Mouse (Mus musculus) neural tube, embryonic 12.5 days (tissue): ENCODE measurements at regions not wholly inside any gene's neighbourhood (a gene's known extent, or its start where the extent isn't known, plus 50 kb on each side); places are given as distances from the start of the nearest gene placed in this dataset.

ENCODE experiments used
- ATAC-seq: fragments of 200-750 bp; cut with Nextera tagmentation; 2 replicates; pipeline ENCODE4 v1.8.0; 2017; ENCODE audit warnings: low read depth, mild to moderate bottlenecking, moderate TSS enrichment, moderate library complexity; ENCODE audit not compliant: low FRiP score
- H3K27ac ChIP-seq: fragments of 300-500 bp; sonication (generic); 2 replicates; pipeline ENCODE4 v1.5.1; 2016
- H3K27me3 ChIP-seq: fragments of 300-500 bp; sonication (generic); replicated peaks from 2 replicates; pipeline ENCODE4 v1.6.1; 2016; ENCODE audit warnings: mild to moderate bottlenecking
- H3K36me3 ChIP-seq: fragments of 300-500 bp; sonication (generic); 2 replicates; pipeline ENCODE4 v1.6.1; 2016; ENCODE audit warnings: mild to moderate bottlenecking
- H3K4me1 ChIP-seq: fragments of 300-500 bp; sonication (generic); 2 replicates; pipeline ENCODE4 v1.6.1; 2016
- H3K4me2 ChIP-seq: fragments of 300-500 bp; sonication (generic); replicated peaks from 2 replicates; pipeline ENCODE4 v1.6.1; 2016; ENCODE audit warnings: mild to moderate bottlenecking
- H3K4me3 ChIP-seq: fragments of 300-500 bp; sonication (generic); 2 replicates; pipeline ENCODE4 v1.5.1; 2016
- H3K9ac ChIP-seq: fragments of 300-500 bp; sonication (generic); 2 replicates; pipeline ENCODE4 v1.6.1; 2016; ENCODE audit warnings: mild to moderate bottlenecking
- H3K9me3 ChIP-seq: fragments of 300-500 bp; sonication (generic); 2 replicates; pipeline ENCODE4 v1.6.1; 2016; ENCODE audit warnings: mild to moderate bottlenecking
- WGBS: fragments of 180-500 bp; shearing (Covaris S2); methylation state at CpG from one replicate; pipeline ENCODE4 v1.1.7; 2016; 5-methylcytosine and 5-hydroxymethylcytosine counted together

DNA sequence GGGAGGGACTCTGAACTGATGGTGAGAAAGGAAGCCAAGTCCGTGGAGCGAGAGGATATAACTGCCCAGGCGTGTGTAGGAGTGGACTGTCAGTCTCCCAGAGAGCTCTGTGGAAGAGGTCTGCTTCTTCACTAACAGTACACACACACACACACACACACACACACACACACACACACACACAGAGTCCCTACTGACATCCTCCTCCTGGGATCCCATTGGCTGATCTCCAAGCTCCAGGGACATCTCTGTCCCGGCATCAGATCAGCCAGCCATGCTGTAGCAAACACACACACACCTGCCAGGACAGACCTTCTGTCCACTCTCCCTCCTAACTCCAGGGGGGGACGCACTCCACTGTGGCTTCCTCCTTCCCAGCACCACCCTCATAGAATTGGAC lies 401.5 kb downstream of the Sox9 start:
- peak overlapping the region; percentile 36 for H3K4me2 ChIP-seq
- H3K9me3 ChIP-seq, result no peaks in the 10 kb centered on the region
- no peak overlapping the region for H3K4me3 ChIP-seq
- peak overlapping the region; percentile 54; the same call in 1 of the 2 replicates for H3K27ac ChIP-seq
- ATAC-seq, result no peak
- H3K4me1 ChIP-seq, result peaks cover 91% of the 10 kb centered on the region
- H3K27me3 ChIP-seq, result no peaks in the 10 kb centered on the region
- H3K9ac ChIP-seq, result no peak overlapping the region
- no peaks in the 10 kb centered on the region for H3K36me3 ChIP-seq
- 61% methylated on average over 5 of the region's 5 CpGs for WGBS

DNA sequence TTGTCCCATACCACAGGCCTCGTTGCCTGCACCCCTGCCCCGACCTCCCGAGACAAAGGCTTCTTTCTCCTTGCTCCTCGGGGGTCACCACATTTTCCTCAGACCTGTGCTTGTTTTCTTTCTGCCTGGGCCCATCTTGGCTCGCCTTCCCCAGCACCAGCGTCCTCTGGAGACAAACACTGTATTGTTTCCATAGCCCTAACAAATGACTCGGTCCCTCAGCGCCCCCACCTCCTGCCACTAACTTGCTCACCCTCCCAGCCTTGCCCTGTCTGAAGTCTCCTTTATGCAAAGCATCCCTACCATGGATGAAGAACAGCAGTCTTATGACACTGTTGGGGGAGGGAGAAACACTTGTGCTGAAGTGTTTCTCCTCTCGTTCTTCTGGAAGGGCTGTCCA lies 402.1 kb downstream of the Sox9 start:
- H3K36me3 ChIP-seq, result no peaks in the 10 kb centered on the region
- ATAC-seq, result no peak
- H3K4me2 ChIP-seq, result peak overlapping the region; percentile 36
- H3K27ac ChIP-seq, result peak overlapping the region; percentile 54; the same call in 1 of the 2 replicates
- 5% methylated on average over 9 of the region's 9 CpGs for WGBS
- H3K27me3 ChIP-seq, result no peaks in the 10 kb centered on the region
- peaks cover 91% of the 10 kb centered on the region for H3K4me1 ChIP-seq
- no peak overlapping the region for H3K4me3 ChIP-seq
- H3K9ac ChIP-seq, result no peak overlapping the region
- no peaks in the 10 kb centered on the region for H3K9me3 ChIP-seq

DNA sequence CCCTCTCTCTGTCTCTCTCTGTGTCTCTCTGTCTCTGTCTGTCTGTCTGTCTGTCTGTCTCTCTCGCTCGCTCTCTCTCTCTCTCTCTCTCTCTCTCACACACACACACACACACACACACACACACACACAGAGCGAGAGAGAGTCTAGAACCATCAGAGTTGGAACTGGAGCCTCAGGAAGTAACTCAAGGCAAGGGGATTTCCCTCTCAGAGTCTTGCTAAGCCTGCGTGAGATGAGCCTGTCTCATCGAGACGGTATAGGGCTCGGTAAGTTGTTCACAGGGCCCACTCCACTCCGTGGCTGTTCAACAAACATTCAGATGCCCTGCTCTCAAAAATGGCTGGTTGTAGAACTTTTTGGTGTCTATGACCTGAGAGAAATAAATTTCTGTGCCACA lies 405.4 kb downstream of the Sox9 start:
- H3K36me3 ChIP-seq, result no peaks in the 10 kb centered on the region
- no peaks in the 10 kb centered on the region for H3K9me3 ChIP-seq
- H3K4me3 ChIP-seq, result no peak overlapping the region
- H3K9ac ChIP-seq, result no peak overlapping the region
- peaks cover 77% of the 10 kb centered on the region for H3K4me1 ChIP-seq
- H3K27me3 ChIP-seq, result no peaks in the 10 kb centered on the region
- H3K4me2 ChIP-seq, result no peak overlapping the region; the same call in 1 of the 2 replicates
- ATAC-seq, result no peak
- 60% methylated on average over 8 of the region's 8 CpGs for WGBS
- H3K27ac ChIP-seq, result no peak overlapping the region

DNA sequence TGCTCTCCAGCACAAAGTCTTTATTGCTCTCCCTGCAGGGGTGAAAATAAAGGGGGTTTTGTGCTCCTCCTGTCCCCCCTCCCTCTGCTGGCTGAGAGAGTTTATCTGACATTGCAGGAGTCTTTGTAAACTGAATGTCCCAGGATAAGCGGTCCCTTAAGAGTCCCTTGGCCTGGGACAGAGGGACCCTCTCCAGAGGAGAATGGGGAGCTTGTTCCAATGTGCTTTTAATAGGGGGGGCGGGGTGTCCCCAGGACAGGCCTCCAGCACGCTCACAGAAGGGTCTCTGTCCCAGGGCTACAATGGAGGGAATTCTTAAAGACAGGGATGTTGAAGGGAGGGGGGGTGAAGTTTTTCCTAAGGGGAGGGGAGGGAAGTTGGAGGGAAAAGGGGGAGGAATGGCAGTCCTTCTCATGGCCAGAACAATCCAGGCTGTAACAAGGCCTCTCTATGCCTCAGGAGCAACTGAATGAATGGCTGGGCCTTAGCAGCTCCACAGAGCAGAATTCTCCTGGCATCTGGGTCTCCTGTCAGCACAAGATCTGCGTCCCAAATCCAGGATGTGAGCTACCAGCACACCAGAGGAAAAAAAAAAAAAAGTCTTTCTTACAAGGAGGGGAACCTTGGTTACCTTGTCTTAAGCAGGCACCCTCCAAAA lies 406.4 kb downstream of the Sox9 start:
- 0 out of 2 replicates have a peak overlapping the region, but pooled peaks have one; percentile 53 for H3K27ac ChIP-seq
- no peaks in the 10 kb centered on the region for H3K36me3 ChIP-seq
- ATAC-seq, result peak; percentile 93
- 9% methylated on average over 4 of the region's 4 CpGs for WGBS
- H3K4me3 ChIP-seq, result no peak overlapping the region
- H3K9ac ChIP-seq, result no peak overlapping the region
- no peaks in the 10 kb centered on the region for H3K9me3 ChIP-seq
- H3K4me2 ChIP-seq, result peak overlapping the region; percentile 14; the same call in 1 of the 2 replicates
- H3K27me3 ChIP-seq, result no peaks in the 10 kb centered on the region
- H3K4me1 ChIP-seq, result peaks cover 76% of the 10 kb centered on the region

DNA sequence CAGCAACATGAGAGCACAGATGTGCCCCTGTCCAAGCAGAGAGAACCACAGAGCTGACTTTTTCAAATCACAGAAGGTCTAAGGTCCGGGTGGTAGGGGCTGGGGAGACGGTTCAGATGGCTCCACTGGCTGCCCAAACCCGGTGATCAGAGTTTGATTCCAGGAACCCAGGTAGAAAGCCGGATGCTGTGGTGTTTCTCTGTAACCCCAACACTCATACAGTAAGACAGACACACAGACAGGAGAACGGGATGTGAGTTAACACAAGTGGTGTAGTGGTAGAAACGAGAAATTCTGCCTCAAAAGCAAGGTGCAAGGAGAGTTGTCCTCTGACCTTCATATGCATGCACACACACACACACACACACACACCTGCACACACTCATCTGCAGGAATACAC lies 408.0 kb downstream of the Sox9 start:
- Histone ChIP-seq H3K4me1 (peaks cover 69% of the 10 kb centered on the region), H3K9ac (no peak overlapping the region), H3K27ac (no peak overlapping the region), H3K4me2 (no peak overlapping the region), H3K36me3 (no peaks in the 10 kb centered on the region), H3K27me3 (no peaks in the 10 kb centered on the region), H3K9me3 (no peaks in the 10 kb centered on the region), H3K4me3 (no peak overlapping the region)
- 90% methylated on average over 6 of the region's 6 CpGs for WGBS
- no peak for ATAC-seq

- Histone ChIP-seq H3K4me2 (no peak overlapping the region), H3K27me3 (no peaks in the 10 kb centered on the region), H3K9me3 (no peaks in the 10 kb centered on the region), H3K36me3 (no peaks in the 10 kb centered on the region), H3K4me1 (peaks cover 68% of the 10 kb centered on the region), H3K4me3 (no peak overlapping the region), H3K27ac (no peak overlapping the region), H3K9ac (no peak overlapping the region)
- WGBS, result 76% methylated on average over 4 of the region's 4 CpGs
- no peak for ATAC-seq
These were observed 408.5 kb downstream of the Sox9 start for GRCm38 (mm10) chr11:113190520-113190919.

DNA sequence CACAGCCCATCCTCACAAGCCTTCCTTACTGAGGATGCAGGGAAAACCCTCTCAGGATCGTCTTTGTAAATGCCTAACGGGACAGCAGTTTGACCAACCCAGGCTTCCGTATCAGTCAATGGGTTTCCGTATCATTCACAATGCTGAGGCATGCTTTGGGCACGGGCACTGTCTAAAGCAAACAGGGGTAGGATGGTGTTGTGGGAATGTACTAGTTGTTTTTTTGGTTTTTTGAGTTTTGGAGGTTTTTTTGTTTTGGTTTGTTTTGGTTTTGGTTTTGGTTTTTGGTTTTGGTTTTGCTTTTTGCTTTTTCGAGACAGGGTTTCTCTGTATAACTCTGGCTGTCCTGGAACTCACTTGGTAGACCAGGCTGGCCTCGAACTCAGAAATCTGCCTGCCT lies 409.0 kb downstream of the Sox9 start:
- H3K4me3 ChIP-seq, result no peak overlapping the region
- H3K27ac ChIP-seq, result no peak overlapping the region
- no peak for ATAC-seq
- H3K36me3 ChIP-seq, result no peaks in the 10 kb centered on the region
- 88% methylated on average over 7 of the region's 7 CpGs for WGBS
- no peak overlapping the region for H3K9ac ChIP-seq
- no peaks in the 10 kb centered on the region for H3K9me3 ChIP-seq
- no peaks in the 10 kb centered on the region for H3K27me3 ChIP-seq
- H3K4me1 ChIP-seq, result peaks cover 64% of the 10 kb centered on the region
- no peak overlapping the region for H3K4me2 ChIP-seq

GRCm38 (mm10) chr11:113192086-113192856 lies 410.2 kb downstream of the Sox9 start:
- no peak for ATAC-seq
- WGBS, result 75% methylated on average over 22 of the region's 22 CpGs
- Histone ChIP-seq H3K4me1 (peaks cover 55% of the 10 kb centered on the region), H3K9me3 (no peaks in the 10 kb centered on the region), H3K36me3 (no peaks in the 10 kb centered on the region), H3K4me3 (no peak overlapping the region), H3K9ac (no peak overlapping the region), H3K27me3 (no peaks in the 10 kb centered on the region), H3K27ac (no peak overlapping the region), H3K4me2 (no peak overlapping the region)

- Histone ChIP-seq H3K4me3 (no peak overlapping the region), H3K9me3 (no peaks in the 10 kb centered on the region), H3K36me3 (no peaks in the 10 kb centered on the region), H3K4me2 (no peak overlapping the region), H3K27ac (no peak overlapping the region), H3K27me3 (no peaks in the 10 kb centered on the region), H3K9ac (no peak overlapping the region), H3K4me1 (peaks cover 49% of the 10 kb centered on the region)
- ATAC-seq, result no peak
- 84% methylated on average over 15 of the region's 15 CpGs for WGBS
These were observed 412.3 kb downstream of the Sox9 start for GRCm38 (mm10) chr11:113194144-113194827.
